In genomic region chr1:89075120-89075519, GRCm38 (mm10) we compare ENCODE assay signal across 18 mouse cellular contexts. TPM values are rescaled to one million over a fixed set of nuclear protein-coding genes. Genes with fewer than 3 reads are reported as not detected.
DNase-seq lines count a peak whose midpoint lies in the region; ATAC-seq and TF ChIP-seq lines count a peak whose summit lies in the region.
"Had no signal": no experiment of that assay in that cellular context is flagged by ENCODE, and none has a peak within 500 bp of the region (broad histone marks: within the 10 kb centered on the region; RNA-seq: fewer than 3 reads in every experiment).

No protein-coding gene starts in this region.

- H3K9me3 ChIP-seq in limb, embryonic 13.5 days, result no peaks in the 10 kb centered on the region
- H3K9me3 ChIP-seq in limb, embryonic 10.5 days (replicated peaks), result no peaks in the 10 kb centered on the region
- H3K9me3 ChIP-seq in embryonic facial prominence, embryonic 14.5 days (ENCODE audit: control insufficient read depth, low read length), result no peaks in the 10 kb centered on the region
- H3K9me3 ChIP-seq in intestine, embryonic 16.5 days (ENCODE audit: control insufficient read depth, low read length), result no peaks in the 10 kb centered on the region
- H3K9me3 ChIP-seq in stomach, postnatal 0 days (ENCODE audit: control insufficient read depth, low read length), result no peaks in the 10 kb centered on the region
- no peaks in the 10 kb centered on the region for H3K9me3 ChIP-seq in liver, postnatal 0 days (ENCODE audit: low read length)
- H3K9me3 ChIP-seq: forebrain, embryonic 12.5 days; heart, embryonic 12.5 days; hindbrain, embryonic 15.5 days had no signal

- peaks cover 67% of the 10 kb centered on the region for H3K4me1 ChIP-seq in limb, embryonic 13.5 days
- H3K4me1 ChIP-seq in limb, embryonic 10.5 days, result peaks cover 47% of the 10 kb centered on the region
- H3K4me1 ChIP-seq in embryonic facial prominence, embryonic 14.5 days (ENCODE audit: control insufficient read depth, insufficient read depth, low read length), result peaks cover 34% of the 10 kb centered on the region
- H3K4me1 ChIP-seq in intestine, embryonic 16.5 days (ENCODE audit: control insufficient read depth, insufficient read depth, low read length), result peaks cover 36% of the 10 kb centered on the region
- H3K4me1 ChIP-seq in stomach, postnatal 0 days (replicated peaks; ENCODE audit: control insufficient read depth, insufficient read depth), result peaks cover 5% of the 10 kb centered on the region; the same call in 1 of the 2 replicates
- peaks cover 3% of the 10 kb centered on the region for H3K4me1 ChIP-seq in liver, postnatal 0 days (ENCODE audit: insufficient read depth)

- no peaks in the 10 kb centered on the region for H3K27me3 ChIP-seq in limb, embryonic 13.5 days
- H3K27me3 ChIP-seq in limb, embryonic 10.5 days (ENCODE audit: low read depth, poor library complexity, severe bottlenecking), result no peaks in the 10 kb centered on the region
- H3K27me3 ChIP-seq in embryonic facial prominence, embryonic 14.5 days (replicated peaks; ENCODE audit: control insufficient read depth, insufficient read depth, low read length), result no peaks in the 10 kb centered on the region
- H3K27me3 ChIP-seq in intestine, embryonic 16.5 days (replicated peaks; ENCODE audit: control insufficient read depth, insufficient read depth, low read length), result no peaks in the 10 kb centered on the region
- H3K27me3 ChIP-seq in stomach, postnatal 0 days (ENCODE audit: control insufficient read depth, insufficient read depth, low read length), result no peaks in the 10 kb centered on the region
- H3K27me3 ChIP-seq in liver, postnatal 0 days (ENCODE audit: insufficient read depth, low read length), result peaks cover 13% of the 10 kb centered on the region; the same call in 1 of the 2 replicates
- H3K27me3 ChIP-seq: forebrain, embryonic 12.5 days; heart, embryonic 12.5 days; hindbrain, embryonic 15.5 days had no signal

- H3K27ac ChIP-seq in limb, embryonic 13.5 days, result 0 out of 2 replicates have a peak overlapping the region, but pooled peaks have one; percentile 28
- H3K27ac ChIP-seq in limb, embryonic 10.5 days, result no peak overlapping the region
- no peak overlapping the region for H3K27ac ChIP-seq in embryonic facial prominence, embryonic 14.5 days (replicated peaks; ENCODE audit: low read depth, low read length)
- 0 out of 2 replicates have a peak overlapping the region, but pooled peaks have one; percentile 19 for H3K27ac ChIP-seq in intestine, embryonic 16.5 days (ENCODE audit: low read length)
- H3K27ac ChIP-seq in stomach, postnatal 0 days (replicated peaks), result no peak overlapping the region
- H3K27ac ChIP-seq in liver, postnatal 0 days (ENCODE audit: low read depth), result no peak overlapping the region
- H3K27ac ChIP-seq: forebrain, embryonic 12.5 days; hindbrain, embryonic 15.5 days had no signal

- H3K36me3 ChIP-seq in limb, embryonic 13.5 days, result no peaks in the 10 kb centered on the region
- H3K36me3 ChIP-seq in limb, embryonic 10.5 days, result peaks cover 4% of the 10 kb centered on the region; the same call in 1 of the 2 replicates
- no peaks in the 10 kb centered on the region for H3K36me3 ChIP-seq in embryonic facial prominence, embryonic 14.5 days (ENCODE audit: control insufficient read depth, insufficient read depth, low read length)
- H3K36me3 ChIP-seq in intestine, embryonic 16.5 days (ENCODE audit: control insufficient read depth, insufficient read depth, low read length), result no peaks in the 10 kb centered on the region
- no peaks in the 10 kb centered on the region for H3K36me3 ChIP-seq in stomach, postnatal 0 days (ENCODE audit: control insufficient read depth, insufficient read depth, low read length)
- H3K36me3 ChIP-seq in liver, postnatal 0 days (replicated peaks; ENCODE audit: insufficient read depth, low read length), result no peaks in the 10 kb centered on the region
- H3K36me3 ChIP-seq: forebrain, embryonic 12.5 days; heart, embryonic 12.5 days; hindbrain, embryonic 15.5 days had no signal

- no peak overlapping the region for H3K4me2 ChIP-seq in limb, embryonic 13.5 days (replicated peaks)
- no peak overlapping the region for H3K4me2 ChIP-seq in embryonic facial prominence, embryonic 14.5 days (ENCODE audit: low read depth, low read length)
- no peak overlapping the region for H3K4me2 ChIP-seq in intestine, embryonic 16.5 days (ENCODE audit: low read depth, low read length)
- H3K4me2 ChIP-seq in stomach, postnatal 0 days (replicated peaks; ENCODE audit: low read depth), result no peak overlapping the region
- no peak overlapping the region for H3K4me2 ChIP-seq in liver, postnatal 0 days (ENCODE audit: low read depth, low read length)
- H3K4me2 ChIP-seq: forebrain, embryonic 12.5 days; heart, embryonic 12.5 days; hindbrain, embryonic 15.5 days had no signal

- DNase-seq in limb, embryonic 10.5 days (ENCODE audit: low spot score), result no peak
- DNase-seq in embryonic facial prominence, embryonic 14.5 days (ENCODE audit: low spot score), result peak; percentile 63
- DNase-seq in stomach, postnatal 0 days (ENCODE audit: low spot score), result peak; percentile 48
- no peak for DNase-seq in neural tube, embryonic 10.5 days (ENCODE audit: extremely low spot score, low spot score)
- DNase-seq in liver, postnatal 0 days, result no peak
- DNase-seq: adrenal gland, adult 2 months; adrenal gland, postnatal 25 days; cerebellum, adult 18-20 months; cerebellum, adult 9-11 months; cerebellum, postnatal 36 days; gastrocnemius, postnatal 14 days; heart, postnatal 36 days had no signal

- no peak overlapping the region for H3K9ac ChIP-seq in limb, embryonic 13.5 days
- no peak overlapping the region for H3K9ac ChIP-seq in embryonic facial prominence, embryonic 14.5 days (ENCODE audit: low read depth, low read length)
- no peak overlapping the region for H3K9ac ChIP-seq in intestine, embryonic 16.5 days (ENCODE audit: low read depth, low read length)
- H3K9ac ChIP-seq in stomach, postnatal 0 days (ENCODE audit: low read length), result no peak overlapping the region
- H3K9ac ChIP-seq in liver, postnatal 0 days (replicated peaks), result no peak overlapping the region
- H3K9ac ChIP-seq: forebrain, embryonic 12.5 days; heart, embryonic 12.5 days; hindbrain, embryonic 15.5 days had no signal

- ATAC-seq in limb, embryonic 13.5 days (ENCODE audit: low FRiP score, low read depth), result no peak
- no peak for ATAC-seq in embryonic facial prominence, embryonic 14.5 days (ENCODE audit: low read depth)
- ATAC-seq in intestine, embryonic 16.5 days, result no peak
- ATAC-seq in stomach, postnatal 0 days (ENCODE audit: low FRiP score, low TSS enrichment), result no peak
- no peak for ATAC-seq in liver, postnatal 0 days
- ATAC-seq: forebrain, embryonic 16.5 days had no signal

- no peak for TF ChIP-seq CTCF in stomach, postnatal 0 days (IDR thresholded peaks at IDR 0.05; ENCODE audit: low read depth)
- TF ChIP-seq CTCF in liver, postnatal 0 days (IDR thresholded peaks at IDR 0.05; ENCODE audit: low read depth), result no peak

- H3K4me3 ChIP-seq in limb, embryonic 13.5 days, result no peak overlapping the region
- no peak overlapping the region for H3K4me3 ChIP-seq in limb, embryonic 10.5 days
- no peak overlapping the region for H3K4me3 ChIP-seq in embryonic facial prominence, embryonic 14.5 days (ENCODE audit: low read depth, low read length)
- no peak overlapping the region for H3K4me3 ChIP-seq in intestine, embryonic 16.5 days (ENCODE audit: low read length)
- no peak overlapping the region for H3K4me3 ChIP-seq in stomach, postnatal 0 days (ENCODE audit: low read depth, low read length)
- H3K4me3 ChIP-seq in liver, postnatal 0 days (ENCODE audit: low read depth, low read length), result no peak overlapping the region
- H3K4me3 ChIP-seq: forebrain, embryonic 12.5 days; heart, embryonic 12.5 days; hindbrain, embryonic 15.5 days had no signal

- TF ChIP-seq EP300 in stomach, postnatal 0 days (optimal IDR thresholded peaks at IDR 0.05), result no peak
- TF ChIP-seq EP300 in liver, postnatal 0 days (IDR thresholded peaks at IDR 0.05; ENCODE audit: low read depth), result no peak

- 41% methylated on average over 8 of the region's 8 CpGs for WGBS in limb, embryonic 13.5 days
- 68% methylated on average over 8 of the region's 8 CpGs for WGBS in limb, embryonic 10.5 days
- 25% methylated on average over 8 of the region's 8 CpGs for WGBS in embryonic facial prominence, embryonic 14.5 days
- WGBS in intestine, embryonic 16.5 days, result 54% methylated on average over 8 of the region's 8 CpGs
- WGBS in stomach, postnatal 0 days, result 45% methylated on average over 8 of the region's 8 CpGs
- WGBS in liver, postnatal 0 days (ENCODE audit: insufficient replicate concordance), result 63% methylated on average over 8 of the region's 8 CpGs

RNA-seq across cellular contexts. Expression of gene Sh3bp4, which starts 4.9 kb away (rescaled TPM):
- polyA plus RNA-seq in limb, embryonic 13.5 days (2015; fragmentation: Nextera tagmentation; extraction: Ambion mirVana), result 21.6 and 21.8 TPM in 2 replicates
- polyA plus RNA-seq in limb, embryonic 10.5 days (2016; fragmentation: Nextera tagmentation; extraction: Ambion mirVana), result 25.9 and 26.9 TPM in 2 replicates
- polyA plus RNA-seq in embryonic facial prominence, embryonic 14.5 days (2014; fragmentation: Nextera tagmentation; extraction: Ambion mirVana), result 23.1 and 24.0 TPM in 2 replicates
- 13.5 and 14.2 TPM in 2 replicates for polyA plus RNA-seq in intestine, embryonic 16.5 days (2015; fragmentation: Nextera tagmentation; extraction: Ambion mirVana)
- polyA plus RNA-seq in stomach, postnatal 0 days (2015; fragmentation: Nextera tagmentation; extraction: Ambion mirVana), result 7.6 and 8.0 TPM in 2 replicates
- polyA plus RNA-seq in liver, postnatal 0 days (2015; fragmentation: Nextera tagmentation; extraction: Ambion mirVana), result 0.60 and 0.70 TPM in 2 replicates

Comparison
In these comparisons a context has a peak if more than half of its experiments do, and no peak if none do; other contexts are left out.
1. H3K27ac ChIP-seq: peak in limb, embryonic 13.5 days (single experiment) and intestine, embryonic 16.5 days (single experiment); none in limb, embryonic 10.5 days (single experiment), embryonic facial prominence, embryonic 14.5 days (single experiment), stomach, postnatal 0 days (single experiment) and liver, postnatal 0 days (single experiment).
2. DNase-seq: peak in embryonic facial prominence, embryonic 14.5 days (single experiment) and stomach, postnatal 0 days (single experiment); none in limb, embryonic 10.5 days (single experiment), neural tube, embryonic 10.5 days (single experiment) and liver, postnatal 0 days (single experiment).